Mouse (Mus musculus): Measurements from ENCODE around the gene Gabpa. TPM values are rescaled to one million over a fixed set of nuclear protein-coding genes. Genes with fewer than 3 reads are reported as not detected.

The Gabpa gene
- total RNA-seq (2021): 10 to 100 TPM; 23.2 to 25.7 TPM
- long read RNA-seq, full-length matches to known transcripts: 13 of 15 reads
- long read RNA-seq, partial matches to known transcripts: 0 of 15 reads
- long read RNA-seq, other reads (novel, unspliced or antisense): 2 of 15 reads

DNA sequence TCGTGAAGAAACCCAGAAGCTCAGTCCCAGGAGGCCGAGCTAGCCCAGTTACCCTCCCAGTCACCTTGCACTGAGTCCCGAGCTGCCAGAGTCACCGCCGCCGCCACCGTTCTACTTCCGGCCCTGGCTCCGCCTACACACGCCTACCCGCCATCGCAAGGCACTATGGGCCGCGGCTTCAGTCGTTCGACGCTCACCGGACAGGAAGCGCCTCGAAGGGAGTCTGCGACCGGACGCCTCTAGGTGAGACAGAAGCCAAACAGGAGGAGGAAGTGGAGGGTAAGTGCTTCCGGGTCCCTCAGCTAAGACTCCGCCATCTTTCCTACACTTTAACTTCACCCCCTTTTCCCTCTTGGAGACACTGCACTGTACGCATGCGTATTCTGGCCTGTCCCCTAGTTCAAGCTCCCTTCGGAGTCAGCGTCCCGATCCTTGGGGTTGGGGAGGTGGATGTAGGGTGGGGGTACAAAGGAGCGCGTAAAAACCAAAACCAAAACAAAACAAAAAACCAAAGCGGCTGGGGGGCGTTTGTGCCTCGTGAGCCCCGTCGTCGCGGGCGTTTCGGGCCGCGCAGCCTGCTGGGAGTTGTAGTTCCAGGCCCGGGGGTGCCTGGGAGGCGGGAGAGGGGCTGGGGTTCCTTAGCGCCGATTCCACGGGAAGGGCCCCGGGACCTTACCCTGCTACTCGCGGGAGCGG is at the start of gene Gabpa:
TSS of gene Gabpa (plus strand) at position 181 of the 696 bp plus-strand sequence.
- peak; percentile 85 to 86 for DNase-seq (ENCODE audit: low spot score in 2 of 2)

DNA sequence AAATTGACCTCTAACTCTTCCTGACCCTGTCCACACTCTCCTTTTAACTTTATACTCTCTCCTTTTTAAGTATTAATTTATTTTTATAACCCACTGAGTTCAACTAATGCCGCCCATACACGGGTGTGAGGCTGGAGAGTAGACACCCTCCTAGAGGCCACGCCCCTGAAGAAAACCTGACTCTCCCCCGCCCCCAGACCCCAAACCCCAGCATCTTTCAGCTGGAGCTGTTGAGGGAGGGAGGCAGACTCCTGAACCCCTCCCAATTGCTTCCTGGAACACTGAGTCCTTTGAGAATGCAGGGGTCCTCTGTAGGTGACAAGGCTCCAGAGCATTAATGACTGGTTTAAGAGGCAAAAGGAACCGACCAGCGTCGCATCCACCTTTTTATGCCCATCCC is 49.8 kb upstream of the Gabpa start:
- no peak for DNase-seq (ENCODE audit: low spot score in 2 of 2)

DNA sequence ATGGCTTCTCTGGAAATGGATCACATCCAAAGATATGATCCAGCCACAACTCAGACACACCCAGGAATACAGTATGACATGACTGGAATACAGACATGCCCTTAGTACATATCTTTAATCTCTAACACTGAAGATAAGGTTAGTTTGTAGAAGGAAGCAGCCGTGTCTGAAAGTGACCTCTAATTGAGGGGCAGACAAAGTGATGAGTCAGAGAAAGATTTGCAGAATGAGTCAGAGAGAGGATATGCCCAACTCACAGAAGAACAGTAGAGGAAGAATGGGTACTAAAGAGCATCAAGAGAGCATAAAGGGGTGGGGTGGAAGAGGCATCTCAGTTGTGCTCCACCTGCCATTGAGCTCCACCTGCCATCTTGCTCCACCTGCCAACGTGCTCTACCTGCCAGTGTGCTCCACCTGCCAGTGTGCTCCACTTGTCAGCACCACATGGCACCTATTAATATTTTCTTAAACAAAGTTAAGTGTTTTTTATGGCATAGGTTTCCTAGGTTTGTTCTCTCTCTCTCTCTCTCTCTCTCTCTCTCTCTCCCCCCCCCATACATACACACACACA is 44.0 kb upstream of the Gabpa start:
- DNase-seq (ENCODE audit: low spot score in 2 of 2): no peak

DNA sequence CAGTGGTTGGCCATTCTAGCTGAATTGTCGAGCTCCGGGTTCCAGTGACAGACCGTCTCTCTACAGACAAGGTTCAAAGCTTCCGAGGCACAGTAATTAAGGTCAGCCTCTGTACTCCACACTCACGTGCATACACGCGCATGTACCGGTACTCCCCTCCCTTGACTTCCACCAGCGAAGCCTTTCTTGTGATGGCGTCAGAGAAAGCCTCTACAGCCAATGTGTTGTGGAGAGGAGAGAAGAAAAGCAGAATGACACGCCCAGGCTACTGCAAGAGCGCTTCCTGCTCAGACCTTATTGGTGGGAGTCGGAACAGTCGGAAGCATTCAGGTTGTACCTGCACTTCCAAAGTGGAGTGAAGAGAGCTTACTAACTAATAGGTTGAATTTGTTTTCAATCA is 41.3 kb upstream of the Gabpa start:
- DNase-seq (ENCODE audit: low spot score in 2 of 2): no peak

DNA sequence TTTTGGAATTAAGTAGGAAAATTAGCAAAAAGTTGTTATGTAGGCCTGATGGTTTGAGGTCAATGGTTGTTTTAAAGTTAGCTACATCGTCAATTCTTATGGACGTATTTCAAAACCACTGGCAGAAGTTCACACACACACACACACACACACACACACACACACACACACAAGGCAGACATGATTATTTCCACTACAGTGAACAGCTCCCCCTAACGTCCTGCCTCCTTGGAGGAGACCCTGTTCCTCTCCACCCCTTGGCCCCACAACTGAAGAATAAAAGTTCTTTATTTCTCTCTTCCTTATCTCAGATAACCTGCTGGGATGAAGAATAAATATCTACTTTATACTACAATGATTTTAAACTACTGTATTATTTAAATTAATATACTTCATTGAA is 39.4 kb upstream of the Gabpa start:
- DNase-seq (ENCODE audit: low spot score in 2 of 2): no peak

DNA sequence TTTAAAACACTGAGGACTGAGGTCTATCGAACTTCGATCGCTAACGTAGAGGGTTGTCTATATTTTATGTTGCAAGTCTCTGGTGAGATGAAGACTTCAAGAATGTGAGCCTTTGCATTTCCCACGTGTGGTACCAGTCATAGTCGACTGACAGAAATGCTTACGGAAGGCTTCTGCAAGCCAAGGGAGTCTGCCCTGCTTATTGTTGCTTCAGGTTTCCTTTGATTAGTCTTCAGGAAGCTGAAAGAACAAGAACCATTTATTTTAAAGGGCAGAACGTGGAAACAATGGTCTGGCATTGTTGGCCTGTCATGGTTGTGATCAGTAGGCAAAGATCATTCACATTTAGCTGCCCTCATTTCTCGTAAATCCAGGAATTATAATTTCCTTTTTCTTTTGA is 38.0 kb upstream of the Gabpa start:
- DNase-seq (ENCODE audit: low spot score in 2 of 2): no peak

DNA sequence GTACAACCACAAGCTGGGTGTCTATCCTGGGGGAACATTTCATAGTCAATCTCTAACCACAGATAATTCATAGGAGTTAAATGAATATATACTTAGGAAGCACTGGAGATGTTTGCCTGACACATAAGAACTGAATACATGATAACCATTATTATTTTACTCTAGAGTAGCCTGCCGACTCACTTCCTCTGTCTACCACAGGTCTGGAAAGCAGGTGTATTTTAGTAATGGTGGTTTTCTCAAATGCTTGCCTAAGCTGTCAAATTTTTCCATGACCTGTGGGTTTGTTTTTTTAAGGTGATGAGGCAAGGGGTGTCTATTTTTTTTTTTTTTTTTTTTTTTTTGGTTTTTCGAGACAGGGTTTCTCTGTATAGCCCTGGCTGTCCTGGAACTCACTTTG is 34.7 kb upstream of the Gabpa start:
- DNase-seq (ENCODE audit: low spot score in 2 of 2): no peak

DNA sequence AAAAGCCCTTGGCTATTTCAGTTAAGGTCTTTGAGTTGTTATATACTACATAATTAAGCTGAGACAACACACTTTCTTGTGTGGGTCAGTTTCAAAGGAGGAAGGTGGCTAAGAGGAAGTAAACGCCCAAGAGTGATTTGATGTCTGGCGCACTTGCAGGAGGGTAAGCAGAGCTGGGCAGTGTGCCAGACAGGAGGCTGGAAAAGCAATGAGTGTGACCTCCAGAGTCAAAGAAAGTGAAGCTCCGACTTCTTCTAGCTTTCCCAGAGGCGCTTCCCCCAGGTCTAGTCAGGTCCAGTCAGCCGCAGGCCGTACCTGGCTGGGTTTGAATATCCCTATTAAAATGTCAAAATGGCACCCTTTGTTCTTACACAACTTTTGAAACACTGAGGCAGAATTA is 32.5 kb upstream of the Gabpa start:
- peak in 1 of 2 experiments; percentile 19 for DNase-seq (ENCODE audit: low spot score in 2 of 2)

DNA sequence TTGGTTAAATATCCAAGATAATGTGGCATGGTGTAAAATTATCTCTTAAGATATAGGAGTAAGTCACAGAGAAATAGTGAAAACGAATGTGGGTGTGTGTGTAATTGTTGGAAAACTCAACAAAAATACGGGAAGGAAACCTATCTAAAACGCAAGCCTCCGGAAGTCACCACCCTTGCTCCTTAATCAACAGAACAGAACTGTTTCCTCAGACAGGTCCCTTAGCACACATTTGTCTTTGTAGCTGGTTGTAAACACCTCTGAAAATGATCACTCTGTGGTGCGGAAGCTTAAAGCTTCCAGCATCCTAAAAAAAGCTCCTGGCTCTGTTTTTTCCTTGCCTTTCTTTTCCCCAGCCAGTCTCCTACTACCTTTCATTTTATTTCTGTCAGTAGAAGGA is 29.9 kb upstream of the Gabpa start:
- DNase-seq (ENCODE audit: low spot score in 2 of 2): no peak

DNA sequence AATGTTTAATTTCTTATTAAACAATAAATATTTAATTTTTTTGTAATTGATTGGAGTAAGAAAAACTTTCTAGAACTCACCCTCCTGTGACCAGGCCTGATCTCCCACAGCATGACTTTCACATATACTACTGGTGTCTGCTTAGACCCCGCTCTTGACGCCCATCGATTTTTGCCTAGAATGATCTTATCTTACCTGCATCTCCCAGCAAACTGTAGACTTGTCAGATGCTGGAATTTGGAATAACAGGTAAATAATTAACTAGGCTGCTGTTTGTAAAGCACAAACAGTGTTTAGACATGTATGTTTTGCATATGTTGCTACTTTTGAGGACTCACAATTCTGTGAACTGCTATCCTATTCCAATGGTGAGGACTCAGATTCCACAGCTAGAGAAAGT is 28.6 kb upstream of the Gabpa start:
- DNase-seq (ENCODE audit: low spot score in 2 of 2): no peak

DNA sequence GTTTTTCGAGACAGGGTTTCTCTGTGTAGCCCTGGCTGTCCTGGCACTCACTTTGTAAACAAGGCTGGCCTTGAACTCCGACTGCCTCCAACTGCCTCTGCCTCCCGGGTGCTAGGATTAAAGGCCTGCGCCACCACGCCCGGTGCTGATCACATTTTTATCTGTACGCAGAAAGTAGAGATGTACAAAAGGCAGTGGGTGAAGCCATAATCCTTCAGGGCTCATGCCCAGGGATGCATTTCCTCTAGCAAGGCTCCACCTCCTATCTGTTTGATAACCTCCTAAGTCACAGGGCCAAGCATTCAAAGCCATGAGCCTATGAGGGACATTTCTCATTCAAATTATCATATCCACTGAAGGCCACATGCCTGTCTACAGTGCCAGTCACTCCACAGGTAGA is 26.9 kb upstream of the Gabpa start:
- DNase-seq (ENCODE audit: low spot score in 2 of 2): no peak

DNA sequence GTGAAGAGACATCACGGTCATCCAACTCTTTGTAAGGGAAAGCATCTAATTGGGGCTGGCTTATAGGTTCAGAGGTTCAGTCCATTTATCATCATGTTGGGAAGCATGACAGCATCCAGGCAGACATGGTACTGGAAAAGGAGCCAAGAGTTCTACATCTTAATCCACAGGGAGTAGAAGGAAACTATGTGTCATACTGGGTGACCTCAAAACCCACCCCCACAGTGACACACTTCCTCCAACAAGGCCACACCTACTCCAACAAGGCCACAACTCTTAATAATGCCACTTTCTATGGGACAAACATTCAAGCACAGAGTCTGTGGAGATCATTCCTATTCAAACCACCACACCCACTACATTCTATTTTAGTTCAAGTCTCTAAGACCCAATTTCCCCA is 24.5 kb upstream of the Gabpa start:
- DNase-seq (ENCODE audit: low spot score in 2 of 2): no peak

DNA sequence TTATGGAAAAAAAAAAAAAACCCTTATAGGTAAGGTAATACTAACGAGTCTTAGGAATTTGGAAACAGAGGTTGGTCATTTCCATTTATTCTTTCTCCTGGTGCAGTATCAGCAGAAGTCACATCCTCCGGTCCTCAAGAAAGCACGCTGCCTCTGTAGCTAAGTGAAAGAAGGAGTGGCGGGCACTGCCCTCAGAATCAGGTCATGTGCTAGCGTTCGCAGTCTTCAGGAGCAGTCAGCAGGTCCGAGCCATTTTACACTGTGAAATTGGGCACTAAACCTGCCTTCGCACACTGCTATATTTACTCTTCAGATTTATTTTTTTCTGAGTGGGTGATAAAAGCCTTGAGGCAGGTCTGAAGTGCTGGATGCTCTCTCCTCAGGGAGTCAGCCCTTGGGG is 20.9 kb upstream of the Gabpa start:
- DNase-seq (ENCODE audit: low spot score in 2 of 2): no peak

DNA sequence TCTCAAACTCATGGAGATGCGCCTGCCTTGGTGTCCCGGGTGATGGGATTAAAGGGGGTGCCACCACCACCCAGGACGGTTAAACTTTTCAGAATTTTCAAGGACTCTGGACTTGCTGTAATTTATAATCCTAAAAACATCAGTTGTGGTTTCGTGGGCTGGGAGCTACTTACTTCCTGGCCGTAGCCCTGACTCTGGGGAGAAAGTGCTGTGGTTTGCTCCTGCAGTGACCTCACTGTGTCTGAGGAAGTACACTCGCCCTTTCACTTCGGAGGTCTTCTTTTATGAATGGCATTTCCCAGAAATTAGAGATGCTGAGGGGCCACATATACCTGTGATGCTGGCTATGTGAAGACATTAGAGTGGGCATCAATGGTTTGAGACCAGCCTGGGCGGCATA is 20.2 kb upstream of the Gabpa start:
- DNase-seq (ENCODE audit: low spot score in 2 of 2): no peak

DNA sequence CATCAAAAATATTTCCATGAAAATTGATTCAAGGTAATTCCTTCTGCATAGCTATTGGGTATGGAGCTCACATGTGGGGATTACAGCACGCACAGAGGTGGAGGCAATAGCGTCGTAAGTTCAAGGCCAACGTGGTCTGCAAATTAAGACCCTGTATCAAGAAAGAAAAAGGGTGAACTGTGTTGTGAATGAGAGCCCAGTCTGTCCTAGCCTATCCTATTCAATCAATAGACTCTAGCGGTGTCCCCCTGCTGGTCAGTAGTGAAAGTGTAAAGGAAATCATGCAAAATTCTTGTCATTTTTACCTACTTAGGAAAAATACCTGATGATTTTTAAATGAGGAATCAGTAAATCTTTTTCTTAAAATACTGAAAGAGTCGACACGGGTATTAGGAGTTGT is 17.3 kb upstream of the Gabpa start:
- peak in 1 of 2 experiments; percentile 52 for DNase-seq (ENCODE audit: low spot score in 2 of 2)

DNA sequence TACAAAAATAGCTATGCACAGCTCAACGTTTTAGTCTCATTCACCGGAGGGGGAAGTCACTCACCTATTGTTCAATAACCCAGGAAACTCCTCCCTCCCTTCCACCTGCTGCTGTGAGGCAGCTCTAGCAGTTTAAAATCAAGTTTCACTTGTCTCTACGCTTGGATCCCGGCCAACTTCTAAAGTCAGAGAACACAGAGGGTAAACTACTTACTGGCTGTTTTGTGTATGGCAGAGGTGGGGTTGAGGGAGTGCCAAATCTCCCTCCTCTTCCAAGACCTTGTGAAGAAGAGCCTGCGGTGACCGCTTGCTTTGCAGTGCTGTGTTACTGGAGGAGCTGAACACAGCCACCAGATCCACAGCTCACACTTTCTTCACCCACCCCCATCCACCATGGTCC is 9.7 kb upstream of the Gabpa start:
- DNase-seq (ENCODE audit: low spot score in 2 of 2): no peak

DNA sequence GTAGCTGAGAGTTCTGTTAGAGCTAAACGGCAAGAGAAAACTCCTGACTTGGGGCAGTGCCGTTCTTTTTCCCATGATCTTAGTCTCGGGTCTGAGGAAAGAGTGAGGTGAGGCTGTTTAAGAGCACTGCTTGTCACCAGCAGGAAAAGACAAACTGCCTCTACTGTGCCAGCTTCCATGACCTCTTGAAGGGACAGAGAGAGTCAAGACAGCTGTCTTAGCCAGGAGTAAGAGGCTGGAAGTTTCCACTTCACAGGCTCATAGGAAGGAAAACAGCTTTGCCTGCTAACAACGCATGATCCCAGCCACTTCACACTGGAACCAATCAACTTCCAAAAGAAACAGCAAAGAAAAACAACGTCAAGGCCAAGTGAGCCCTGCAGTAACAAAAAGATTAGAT is 3.0 kb upstream of the Gabpa start:
- DNase-seq (ENCODE audit: low spot score in 2 of 2): no peak

DNA sequence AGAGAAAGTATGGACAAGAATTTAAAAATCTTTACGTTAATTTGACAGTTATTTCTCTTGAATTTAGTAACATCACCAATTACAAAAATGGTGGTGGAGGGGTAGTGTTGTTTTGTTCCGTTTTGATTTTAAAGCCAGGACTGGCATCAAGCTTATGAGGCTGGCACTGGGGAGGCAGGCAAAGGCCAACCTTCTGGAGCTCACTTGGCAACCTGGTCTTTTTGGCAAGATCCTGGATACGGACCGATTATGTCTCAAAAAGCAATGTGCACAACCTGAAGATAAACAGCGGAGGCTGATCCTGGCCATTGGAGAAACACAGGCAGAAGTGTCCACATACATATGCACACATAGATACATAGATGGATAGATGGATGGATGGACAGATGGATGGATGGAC is 2.0 kb upstream of the Gabpa start:
- DNase-seq (ENCODE audit: low spot score in 2 of 2): peak; percentile 46 to 55

DNA sequence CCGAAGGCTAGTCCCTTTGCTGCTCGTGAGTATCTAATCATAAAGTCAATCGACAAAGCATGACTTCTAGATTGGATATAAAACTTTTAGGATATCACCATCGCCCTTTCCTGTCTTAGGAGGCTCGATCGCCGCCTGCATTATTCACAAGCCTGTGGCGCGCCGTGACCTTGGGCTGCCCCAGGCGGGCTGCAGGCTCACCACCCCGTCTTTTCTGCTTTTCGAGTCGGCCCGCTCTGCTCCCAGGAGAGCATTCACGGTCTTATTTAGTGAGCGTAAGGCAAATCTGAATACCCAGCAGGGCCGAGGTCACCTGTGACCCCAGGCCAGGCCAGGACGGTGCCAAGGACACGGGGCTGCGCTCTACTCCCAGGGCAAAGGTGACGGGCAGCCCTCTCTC is 381 bp upstream of the Gabpa start:
- no peak for DNase-seq (ENCODE audit: low spot score in 2 of 2)

DNA sequence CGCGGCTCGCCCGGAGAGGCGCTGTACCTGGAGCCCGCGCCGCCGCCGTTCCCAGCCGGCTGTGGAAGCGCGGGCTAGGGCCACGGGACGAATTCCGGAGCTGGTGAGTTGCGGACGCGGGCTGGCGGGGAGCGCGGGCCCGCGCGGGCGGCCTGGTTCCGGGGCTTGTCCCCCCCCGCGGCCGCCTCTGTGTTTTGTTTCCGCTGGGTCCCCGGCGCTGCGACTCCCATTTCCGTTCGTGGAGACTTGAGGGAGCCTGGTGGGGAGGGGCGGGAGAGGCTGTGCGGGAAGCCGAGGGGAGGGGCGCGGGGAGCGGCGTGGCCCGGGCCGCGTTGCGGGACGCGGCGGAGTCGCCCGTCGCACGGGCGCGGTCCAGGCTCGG is 707 bp downstream of the Gabpa start, which contains the start of gene Atp5j:
TSS of gene Atp5j (minus strand) at position 185 of the 382 bp plus-strand sequence.
- DNase-seq (ENCODE audit: low spot score in 2 of 2): peak; percentile 73 to 84

DNA sequence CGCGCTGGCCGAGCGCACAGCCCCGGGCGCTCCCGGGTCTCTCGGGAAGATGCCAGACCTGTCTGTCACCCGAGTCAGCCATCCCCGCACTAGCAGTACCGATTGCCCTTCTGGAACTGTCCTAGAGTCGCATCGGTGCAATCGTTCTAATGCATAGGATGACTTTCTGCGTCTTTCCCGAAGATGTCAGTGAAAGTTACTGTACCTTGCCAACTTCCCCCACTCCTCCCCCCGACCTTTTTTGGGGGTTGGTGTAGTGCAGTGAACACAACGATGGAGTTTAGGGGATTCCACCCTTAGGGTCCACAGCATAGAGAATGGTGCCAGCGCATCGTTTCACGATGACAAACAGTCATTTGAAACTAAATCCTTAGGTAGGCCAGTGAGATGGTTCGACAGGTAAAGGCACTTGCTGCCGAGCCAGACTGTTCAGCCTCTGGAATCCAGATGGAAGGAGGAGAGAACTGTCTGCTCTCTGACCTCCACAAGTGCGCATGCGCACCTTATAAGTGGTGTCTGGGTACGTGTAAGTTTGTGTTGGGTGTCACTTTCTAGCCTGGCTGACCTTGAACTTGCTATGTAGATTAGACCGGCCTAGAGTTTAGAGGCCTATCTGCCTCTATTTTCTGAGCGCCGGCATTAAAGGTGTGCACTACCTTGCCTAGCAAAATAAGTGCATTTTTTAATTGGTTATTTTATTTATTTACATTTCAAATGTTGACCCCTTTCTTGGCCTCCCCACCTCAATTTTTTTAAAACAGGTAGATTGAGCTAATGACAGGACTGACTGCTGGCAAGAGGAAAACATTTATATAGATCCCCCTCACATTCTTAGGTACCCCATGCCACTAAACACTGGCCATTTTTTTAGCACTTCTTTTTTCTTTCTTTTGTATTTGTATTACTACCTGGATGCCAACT is 1.4 kb downstream of the Gabpa start:
- peak in 1 of 2 experiments; percentile 32 for DNase-seq (ENCODE audit: low spot score in 2 of 2)

DNA sequence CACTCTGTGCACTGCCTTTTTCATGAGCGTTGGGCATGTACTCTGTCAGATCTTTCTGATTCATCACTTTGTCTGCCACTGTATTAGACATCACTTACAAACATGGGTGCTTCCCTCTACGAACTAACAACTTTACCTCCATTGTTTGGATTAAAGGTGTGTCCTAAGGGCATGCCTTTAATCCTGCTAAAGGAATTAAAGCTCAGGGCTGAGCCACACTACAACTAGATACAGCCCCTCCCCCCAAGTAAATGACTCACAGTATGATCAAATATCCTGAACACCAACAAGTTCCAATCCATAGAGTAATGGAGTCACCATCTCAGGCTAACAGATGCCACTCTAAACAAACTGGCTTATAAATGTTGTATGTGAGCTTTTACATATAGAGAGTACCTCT is 3.9 kb downstream of the Gabpa start:
- DNase-seq (ENCODE audit: low spot score in 2 of 2): no peak
